Comparison of ENCODE assay signal across 1 mouse cellular context in genomic region chr11:116428872-116429859, GRCm38 (mm10).
TF ChIP-seq lines count a peak whose summit lies in the region.

No protein-coding gene starts in this region.

TF ChIP-seq in MEL, 35 proteins besides CTCF, POLR2A, EP300 and RAD21 (continued from another document):
- no peak for TF ChIP-seq UBTF (IDR thresholded peaks at IDR 0.05; ENCODE audit: borderline replicate concordance, insufficient read depth, low read depth, low read length)
- TF ChIP-seq ZNF384 (IDR thresholded peaks at IDR 0.05; ENCODE audit: low read depth, low read length): no peak
- peak; percentile 25; the same call in 1 of the 2 replicates for TF ChIP-seq TAL1 (IDR thresholded peaks at IDR 0.05; ENCODE audit: low read length)
- TF ChIP-seq USF2 (IDR thresholded peaks at IDR 0.05; ENCODE audit: borderline replicate concordance in 1 of 2, insufficient read depth in 1 of 2, low read depth in 1 of 2, low read length in 2 of 2): 0 out of 4 replicates have a peak, but pooled peaks of 1 of the 2 experiments have one; percentile 13
- no peak for TF ChIP-seq ZKSCAN1 (IDR thresholded peaks at IDR 0.05; ENCODE audit: low read depth, low read length)
- TF ChIP-seq MYB (IDR thresholded peaks at IDR 0.05; ENCODE audit: low read depth, low read length): no peak
- TF ChIP-seq RCOR1 (IDR thresholded peaks at IDR 0.05; ENCODE audit: low read depth, low read length): no peak; the same call in 1 of the 2 replicates
- peak; percentile 49; the same call in 1 of the 2 replicates for TF ChIP-seq SIN3A (IDR thresholded peaks at IDR 0.05; ENCODE audit: low read length)
- TF ChIP-seq TCF12 (IDR thresholded peaks at IDR 0.05; ENCODE audit: low read depth, low read length): no peak
- no peak for TF ChIP-seq KAT2A (conservative IDR thresholded peaks at IDR 0.05; ENCODE audit: low read depth, low read length)
- TF ChIP-seq GATA1 (IDR thresholded peaks at IDR 0.05; ENCODE audit: low read depth, low read length): no peak; the same call in 1 of the 2 replicates
- TF ChIP-seq USF1 (IDR thresholded peaks at IDR 0.05; ENCODE audit: low read depth, low read length): no peak
- TF ChIP-seq HCFC1 (IDR thresholded peaks at IDR 0.05; ENCODE audit: low read depth, low read length): peak; percentile 32; the same call in 1 of the 2 replicates
- TF ChIP-seq NELFE (IDR thresholded peaks at IDR 0.05; ENCODE audit: low read depth, low read length): 0 out of 2 replicates have a peak, but pooled peaks have one; percentile 36
- TF ChIP-seq JUND (IDR thresholded peaks at IDR 0.05; ENCODE audit: low read depth, low read length): no peak
- TF ChIP-seq MEF2A (IDR thresholded peaks at IDR 0.05; ENCODE audit: extremely low read depth, insufficient replicate concordance, low read depth, low read length, poor library complexity, severe bottlenecking): no peak
- TF ChIP-seq ELF1 (IDR thresholded peaks at IDR 0.05; ENCODE audit: low read depth, low read length): 0 out of 2 replicates have a peak, but pooled peaks have one; percentile 17
- 0 out of 2 replicates have a peak, but pooled peaks have one; percentile 73 for TF ChIP-seq CHD1 (IDR thresholded peaks at IDR 0.05; ENCODE audit: low read depth, low read length)
- no peak for TF ChIP-seq POLR2AphosphoS2 (IDR thresholded peaks at IDR 0.05; ENCODE audit: low read length)
- TF ChIP-seq ZMIZ1 (IDR thresholded peaks at IDR 0.05; ENCODE audit: low read depth, low read length): peak; percentile 23; the same call in 1 of the 2 replicates
